Mouse (Mus musculus) left cerebral cortex, adult 11 months (tissue): Measurements from ENCODE around the gene Napepld.
"Not testable (repeated sequence)": the region's sequence is repeated elsewhere in the genome, so short reads cannot be mapped to it uniquely, and the experiment has no call there.

Source experiments
- DNase-seq: peaks from one replicate; pipeline ENCODE4 v3.0.0; 2022; ENCODE audit warnings: low spot score

The Napepld gene

DNA sequence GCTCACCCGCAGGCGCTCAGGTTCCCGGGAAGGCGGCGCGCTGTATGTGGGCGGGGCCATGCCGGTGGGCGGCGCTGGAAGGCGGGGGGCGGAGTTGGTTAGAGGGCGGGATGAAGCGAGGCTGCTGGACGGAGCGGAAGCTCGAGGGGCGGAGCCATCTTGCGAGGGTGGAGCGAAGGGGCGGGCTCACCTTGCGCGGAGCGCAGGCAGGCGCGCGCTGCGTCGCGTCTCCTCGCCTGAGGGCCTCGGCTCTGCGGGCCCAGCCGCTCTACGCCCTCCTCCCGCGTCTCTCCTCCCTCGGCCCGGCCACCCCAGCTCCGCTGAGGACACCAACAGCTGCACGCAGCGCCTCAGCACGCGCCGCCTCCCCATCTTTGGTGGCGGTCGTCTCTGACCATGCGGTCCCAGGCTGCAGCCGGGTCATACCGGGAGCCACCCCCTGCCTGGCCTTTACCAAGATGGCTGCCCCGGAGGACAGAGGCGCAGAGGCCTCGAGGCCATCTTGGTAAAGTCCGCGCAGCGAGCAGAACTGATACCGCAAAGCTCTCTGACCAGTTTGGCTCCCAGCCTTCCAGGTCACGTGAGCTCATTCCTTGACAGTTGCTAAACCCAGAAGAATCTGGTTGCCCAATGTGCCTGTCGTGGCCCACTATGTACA, at the start of gene Napepld:
Gene Napepld (minus strand): TSS at position 46 of the 658 bp plus-strand sequence.
- DNase-seq, result peak; percentile 97

GRCm38 (mm10) chr5:21745966-21746365, 44.8 kb upstream of the Napepld start:
- no peak for DNase-seq

DNA sequence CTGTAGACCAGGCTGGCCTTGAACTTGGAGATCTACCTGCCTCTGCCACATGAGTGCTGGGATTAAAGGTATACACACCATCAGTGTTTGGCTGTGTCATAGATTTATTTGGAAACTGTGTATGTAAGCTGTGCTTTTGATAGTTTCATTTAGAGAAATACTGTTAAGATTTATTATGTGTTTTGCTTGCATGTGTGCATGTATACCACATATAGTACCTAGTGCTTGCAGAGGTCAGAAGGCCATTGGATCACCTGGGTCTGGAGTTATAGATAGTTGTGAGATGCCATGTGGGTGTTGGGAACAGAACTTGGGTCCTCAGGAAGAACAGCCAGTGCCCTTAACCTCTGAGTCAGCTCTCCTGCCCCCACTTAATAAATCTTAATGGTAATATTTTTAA, 43.5 kb upstream of the Napepld start:
- DNase-seq, result no peak

GRCm38 (mm10) chr5:21743606-21744005, 42.4 kb upstream of the Napepld start:
- DNase-seq, result no peak

- no peak for DNase-seq
Observed at GRCm38 (mm10) chr5:21739881-21740280, 38.7 kb upstream of the Napepld start.

DNA sequence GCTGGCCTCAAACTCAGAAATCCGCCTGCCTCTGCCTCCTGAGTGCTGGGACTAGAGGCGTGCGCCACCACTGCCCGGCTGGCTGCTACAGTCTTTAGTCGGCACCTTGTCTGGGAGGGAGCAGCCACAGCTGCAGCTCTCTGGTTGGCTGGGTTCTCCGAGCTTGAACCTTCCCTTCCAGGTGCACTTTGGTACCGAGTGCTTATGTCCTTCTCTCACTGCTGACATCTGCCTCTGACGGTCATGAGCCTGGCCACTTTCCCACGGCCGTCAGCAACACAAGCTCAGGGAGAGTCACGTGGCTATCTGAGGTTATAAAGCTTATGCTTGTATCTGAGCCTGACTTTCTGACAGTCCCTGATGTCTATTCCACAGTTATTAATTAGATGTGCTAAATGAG, 37.9 kb upstream of the Napepld start:
- DNase-seq, result no peak

DNA sequence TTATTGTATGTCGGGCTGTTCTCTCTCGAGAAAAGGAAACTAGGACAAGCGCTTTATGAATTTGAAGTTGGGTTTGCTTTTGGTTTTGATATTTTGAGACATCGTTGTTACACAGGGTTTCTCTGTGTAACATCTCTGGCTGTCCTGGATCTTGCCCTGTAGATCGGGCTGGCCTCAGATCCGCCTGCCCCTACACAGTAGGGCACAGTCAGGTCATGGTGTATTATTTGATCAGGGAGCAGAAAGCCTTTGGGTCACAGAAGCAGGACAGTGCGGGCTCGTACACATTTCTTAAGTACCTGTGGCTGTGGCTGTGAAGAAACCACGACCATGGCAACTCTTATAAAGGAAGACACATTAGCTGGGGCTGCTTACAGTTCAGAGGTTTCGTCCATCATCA, 36.4 kb upstream of the Napepld start:
- DNase-seq, result no peak

- peak; percentile 91 for DNase-seq
Observed at GRCm38 (mm10) chr5:21736956-21737585, 35.9 kb upstream of the Napepld start, which contains the start of gene Pmpcb. TSS of gene Pmpcb (plus strand) at chr5:21737141.

GRCm38 (mm10) chr5:21736046-21736445, 34.9 kb upstream of the Napepld start:
- DNase-seq, result no peak

- peak; percentile 38 for DNase-seq
Observed at GRCm38 (mm10) chr5:21735584-21735983, 34.4 kb upstream of the Napepld start.

DNA sequence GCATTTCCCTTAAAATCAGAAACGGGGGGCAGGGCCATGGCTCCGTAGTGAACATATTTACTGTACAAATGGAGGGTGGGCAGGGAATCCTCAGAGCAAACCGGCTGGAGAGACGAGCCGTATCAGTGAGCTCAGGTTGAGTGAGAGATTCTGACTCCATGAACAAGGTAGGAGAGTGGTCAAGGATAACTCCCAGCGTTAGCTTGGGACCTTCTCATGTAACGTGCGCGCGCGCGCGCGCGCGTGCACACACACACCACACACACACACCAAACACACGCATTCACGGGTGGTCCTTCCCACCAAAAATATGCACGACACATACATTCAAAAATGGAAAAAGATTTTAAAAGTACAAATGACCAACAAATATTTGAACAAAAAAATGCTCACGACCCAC, 33.9 kb upstream of the Napepld start:
- DNase-seq, result no peak

DNA sequence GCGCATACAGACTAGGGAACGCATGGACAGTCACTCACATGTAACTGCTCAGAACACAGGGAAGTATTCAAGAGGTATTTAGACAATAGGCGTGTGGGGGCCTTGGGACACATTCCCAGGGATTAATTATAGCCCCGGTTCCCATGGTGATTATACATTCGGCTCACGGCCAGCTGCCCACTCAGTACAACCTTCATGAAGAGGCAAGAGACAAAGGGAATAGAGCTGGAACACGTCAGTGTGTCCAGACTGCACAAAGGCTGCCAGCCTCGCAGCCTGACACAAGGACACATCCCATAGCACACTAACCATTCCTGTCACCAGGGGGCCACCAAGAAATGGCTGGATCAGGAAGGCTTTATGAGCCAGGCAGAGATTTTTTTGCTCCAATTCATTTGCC, 31.7 kb upstream of the Napepld start:
- DNase-seq, result peak; percentile 63

DNA sequence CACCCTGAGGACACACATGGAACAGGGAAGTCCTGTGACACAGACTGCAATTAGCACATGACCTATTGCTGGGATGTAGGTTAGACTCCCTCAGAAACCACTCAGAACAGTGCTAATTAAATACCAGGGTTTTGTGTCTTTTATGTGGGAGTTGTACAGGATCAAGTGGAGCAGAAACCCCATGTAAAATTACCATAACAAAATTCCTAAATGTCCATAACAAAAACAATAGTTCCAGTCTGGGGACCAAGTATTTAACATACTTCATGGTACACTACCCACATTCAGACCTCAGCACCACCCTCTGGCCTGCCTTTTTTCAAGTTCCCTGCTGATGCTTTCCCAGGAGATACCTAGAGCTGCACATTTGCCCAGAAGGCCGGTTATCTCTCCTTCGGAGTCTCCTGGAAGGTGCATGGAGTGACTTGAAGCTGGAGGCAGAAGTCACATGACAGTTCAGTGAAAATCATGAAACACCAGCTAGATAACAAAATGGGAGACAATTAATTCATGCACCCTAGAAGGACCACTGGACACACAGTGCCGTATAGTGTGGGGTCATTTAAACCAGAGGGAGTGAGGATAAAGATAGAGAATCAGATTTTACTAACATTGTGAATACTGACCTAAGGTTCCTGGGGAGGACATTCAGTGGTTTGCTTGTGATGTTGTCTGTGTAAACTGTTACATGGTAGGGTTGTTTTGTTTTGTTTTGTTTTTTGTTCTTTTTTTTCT, 31.1 kb upstream of the Napepld start:
- DNase-seq, result no peak

DNA sequence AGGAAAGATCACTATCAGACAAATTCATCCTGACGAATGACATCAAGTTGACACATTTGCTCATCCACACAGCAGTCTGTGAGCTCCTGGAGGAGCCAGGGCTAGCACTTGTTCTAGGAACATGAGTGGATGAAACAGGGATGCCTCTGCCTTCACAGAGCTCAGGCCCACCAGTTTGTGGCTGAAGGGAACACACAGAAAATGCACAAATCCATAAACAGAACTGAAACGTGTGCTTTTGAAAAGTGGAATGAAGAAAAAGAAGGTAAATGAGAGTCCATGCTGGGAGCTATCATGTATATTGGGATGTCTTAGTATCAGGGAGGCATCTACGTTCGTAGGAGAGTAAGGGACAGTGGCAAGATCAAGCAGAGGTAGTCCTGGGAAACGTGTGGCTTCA, 27.9 kb upstream of the Napepld start:
- DNase-seq, result no peak

DNA sequence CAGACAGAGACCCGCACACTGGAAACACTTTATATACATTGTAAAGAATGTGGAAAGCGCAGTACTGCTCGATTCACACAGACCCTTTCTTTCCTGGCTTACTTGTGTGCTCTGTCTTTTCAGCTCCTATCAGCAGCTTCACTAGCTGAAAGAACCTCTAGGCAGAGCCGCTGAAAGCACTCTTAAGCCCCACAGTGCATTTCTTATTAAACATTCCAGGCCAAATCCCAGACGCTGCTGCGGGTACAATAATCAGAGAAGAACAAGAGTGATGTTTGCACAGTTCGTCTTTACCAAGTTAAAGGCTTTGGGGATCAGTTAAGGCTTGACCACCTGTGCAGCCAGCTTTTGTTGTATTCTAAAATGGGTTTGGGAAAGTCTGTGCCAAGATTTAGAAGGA, 23.7 kb upstream of the Napepld start:
- no peak for DNase-seq

- DNase-seq, result no peak
Observed at GRCm38 (mm10) chr5:21724427-21724826, 23.2 kb upstream of the Napepld start.

DNA sequence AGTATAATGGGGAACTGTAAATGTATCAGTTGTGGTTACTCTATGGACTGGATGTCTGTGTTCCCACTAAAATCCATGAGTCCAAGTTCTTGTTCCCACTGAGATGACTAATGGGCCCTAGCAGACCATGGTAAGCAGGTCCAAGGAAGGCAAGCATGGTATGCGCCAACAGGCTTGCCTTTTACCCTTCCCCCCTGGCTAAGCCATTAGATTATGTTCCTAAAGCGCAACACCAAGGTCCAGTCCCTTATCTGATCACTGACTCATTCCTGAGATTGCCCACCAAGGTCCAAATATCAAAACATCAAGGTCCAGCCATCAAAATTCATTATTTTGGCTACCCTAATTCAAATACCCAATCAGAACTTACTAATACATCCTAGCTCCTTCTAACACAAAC, 18.0 kb upstream of the Napepld start:
- DNase-seq, result no peak

- DNase-seq, result no peak
Observed at GRCm38 (mm10) chr5:21718546-21718945, 17.4 kb upstream of the Napepld start.

DNA sequence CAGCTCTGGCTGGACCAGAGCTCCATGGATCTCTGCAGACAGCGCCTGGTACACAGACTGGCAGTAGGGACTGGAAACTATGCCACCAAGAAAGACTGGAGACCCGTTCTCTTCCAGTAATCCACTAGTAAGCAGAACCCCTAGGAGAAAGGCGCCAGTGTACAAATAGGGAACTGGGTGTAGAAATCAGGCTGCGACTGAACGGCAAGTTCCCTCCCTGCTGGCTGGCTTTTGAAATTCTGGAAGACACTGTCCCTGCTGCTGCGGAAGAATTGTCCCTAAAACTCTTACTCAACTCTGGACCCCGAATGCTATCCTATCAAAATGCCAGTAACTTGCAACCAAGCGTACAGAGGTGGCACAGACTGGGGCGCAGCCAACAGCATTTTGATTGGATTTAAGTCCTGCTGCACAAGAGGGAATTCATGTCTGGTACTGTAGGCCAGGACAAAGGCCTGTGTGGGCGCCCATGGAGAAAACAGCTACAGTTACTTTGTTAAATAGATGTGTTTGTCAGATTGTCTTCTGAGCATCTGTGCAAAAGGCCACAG, 16.0 kb upstream of the Napepld start:
- no peak for DNase-seq

- DNase-seq, result no peak
Observed at GRCm38 (mm10) chr5:21714447-21714846, 13.3 kb upstream of the Napepld start.

- no peak for DNase-seq
Observed at GRCm38 (mm10) chr5:21712127-21712715, 11.0 kb upstream of the Napepld start.

- DNase-seq, result not testable (repeated sequence)
Observed at GRCm38 (mm10) chr5:21708011-21708410, 6.8 kb upstream of the Napepld start.

- no peak for DNase-seq
Observed at GRCm38 (mm10) chr5:21706546-21706945, 5.3 kb upstream of the Napepld start.
